Mouse (Mus musculus) ES-E14 (cell line): ENCODE measurements at regions not wholly inside any gene's neighbourhood (a gene's known extent, or its start where the extent isn't known, plus 50 kb on each side); places are given as distances from the start of the nearest gene placed in this dataset.

ENCODE experiments used
- DNase-seq: peaks from one replicate; pipeline ENCODE4 v3.0.0-alpha.2; 2013; ENCODE audit warnings: low read depth, low spot score
- H3K27ac ChIP-seq: 2 replicates; pipeline ENCODE4 v1.5.1; 2012; ENCODE audit warnings: low read depth, mild to moderate bottlenecking, low read length, moderate library complexity, mixed read lengths; ENCODE audit not compliant: poor library complexity, insufficient read depth, severe bottlenecking
- H3K36me3 ChIP-seq: 2 replicates; pipeline ENCODE4 v1.6.1; 2012; ENCODE audit warnings: mild to moderate bottlenecking, low read length, moderate library complexity, mixed read lengths; ENCODE audit not compliant: control insufficient read depth, poor library complexity, insufficient read depth, severe bottlenecking
- H3K4me1 ChIP-seq, 2 experiments: fragments of 150-350 bp in 1 of 2; sonication (generic) in 1 of 2; 2 replicates each; pipeline ENCODE4 v1.6.1; 2012; ENCODE audit warnings: low read length in 2 of 2, mild to moderate bottlenecking in 1 of 2, mixed read lengths in 1 of 2; ENCODE audit not compliant: control insufficient read depth in 2 of 2, insufficient read depth in 2 of 2, poor library complexity in 1 of 2
- H3K4me3 ChIP-seq, 2 experiments: fragments of 150-350 bp in 1 of 2; sonication (generic) in 1 of 2; 2 replicates each; pipeline ENCODE4 v1.5.1; 2012; ENCODE audit warnings: low read length in 2 of 2, low read depth in 1 of 2, mild to moderate bottlenecking in 1 of 2, mixed read lengths in 1 of 2; ENCODE audit not compliant: insufficient read depth in 1 of 2, poor library complexity in 1 of 2, severe bottlenecking in 1 of 2
- H3K9ac ChIP-seq: 2 replicates; pipeline ENCODE4 v1.6.1; 2012; ENCODE audit warnings: low read depth, mild to moderate bottlenecking, low read length, mixed read lengths; ENCODE audit not compliant: poor library complexity, insufficient read depth, severe bottlenecking
- H3K9me3 ChIP-seq: fragments of 150-350 bp; sonication (generic); 2 replicates; pipeline ENCODE4 v1.6.1; 2012; ENCODE audit warnings: low read depth, mild to moderate bottlenecking, low read length; ENCODE audit not compliant: control insufficient read depth, insufficient read depth
- CHD2 ChIP-seq: IDR thresholded peaks from 2 replicates; pipeline ENCODE4 v1.6.1; 2014; ENCODE audit warnings: mild to moderate bottlenecking, low read depth, low read length, inconsistent platforms
- HCFC1 ChIP-seq: IDR thresholded peaks from 2 replicates; pipeline ENCODE4 v1.6.1; 2012; ENCODE audit warnings: low read length, inconsistent platforms, borderline replicate concordance; ENCODE audit not compliant: insufficient read depth
- MAFK ChIP-seq: IDR thresholded peaks from 2 replicates; pipeline ENCODE4 v1.6.1; 2014; ENCODE audit warnings: mild to moderate bottlenecking, low read depth, low read length, inconsistent platforms; ENCODE audit not compliant: insufficient read depth
- ZC3H11A ChIP-seq: IDR thresholded peaks from 2 replicates; pipeline ENCODE4 v1.6.1; 2012; ENCODE audit warnings: low read depth, mild to moderate bottlenecking, inconsistent platforms, low read length, borderline replicate concordance
- ZNF384 ChIP-seq: IDR thresholded peaks from 2 replicates; pipeline ENCODE4 v1.6.1; 2012; ENCODE audit warnings: low read depth, low read length, inconsistent platforms
- in situ Hi-C, 2 experiments: fragments of 600-800 bp; cut with MboI; formaldehyde crosslinking; loops; one replicate each; pipeline ENCODE4 v1.15.1; 2025; ENCODE audit warnings: low sequenced_read_pairs in 2 of 2, inconsistent platforms in 1 of 2; ENCODE audit not compliant: unreplicated experiment in 2 of 2

DNA sequence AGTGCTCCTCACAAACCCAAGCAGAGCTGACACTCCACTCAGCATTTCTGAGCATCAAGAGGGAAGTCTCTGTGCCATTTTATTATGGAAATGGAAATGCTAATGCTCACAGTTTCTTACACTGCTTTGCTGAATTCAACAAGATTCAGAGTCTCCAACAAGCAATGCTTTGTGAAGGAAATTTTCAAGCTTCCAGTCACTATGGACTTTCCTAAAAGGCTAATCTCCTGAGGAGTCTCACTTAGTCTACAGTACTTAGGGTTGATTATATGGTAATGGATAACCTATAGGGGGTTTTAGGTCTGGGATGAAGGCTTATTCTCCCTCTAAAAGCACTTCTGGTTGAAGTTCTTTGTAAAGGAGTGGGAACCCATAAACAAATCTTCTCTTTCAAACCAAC, 1805.9 kb upstream of the Igfbp7 start:
- peak; percentile 4 for DNase-seq
- Histone ChIP-seq H3K36me3 (no peaks in the 10 kb centered on the region), H3K27ac (no peak overlapping the region), H3K4me1 (no peaks in the 10 kb centered on the region), H3K4me3 (no peak overlapping the region), H3K9me3 (no peaks in the 10 kb centered on the region), H3K9ac (no peak overlapping the region)
- TF ChIP-seq ZC3H11A = no peak
- TF ChIP-seq CHD2 = no peak
- TF ChIP-seq HCFC1 = no peak
- no peak for TF ChIP-seq MAFK
- no peak for TF ChIP-seq ZNF384
- in situ Hi-C loops = no loop called here

GRCm38 (mm10) chr5:79186608-79187007, 1778.8 kb upstream of the Igfbp7 start:
- TF ChIP-seq MAFK (no peak), CHD2 (no peak), ZC3H11A (no peak), ZNF384 (no peak), HCFC1 (no peak)
- in situ Hi-C loops = no loop called here
- no peaks in the 10 kb centered on the region for H3K9me3 ChIP-seq

More at GRCm38 (mm10) chr5:79186608-79187007, 1778.8 kb upstream of the Igfbp7 start:
- H3K9ac ChIP-seq = no peak overlapping the region
- no peaks in the 10 kb centered on the region for H3K4me1 ChIP-seq
- no peak for DNase-seq
- no peak overlapping the region for H3K4me3 ChIP-seq
- no peak overlapping the region for H3K27ac ChIP-seq
- H3K36me3 ChIP-seq = no peaks in the 10 kb centered on the region
